Mouse (Mus musculus) forelimb bud, embryonic 11.5 days (tissue): ENCODE data around the gene Ctsw.

Source experiments
- DNase-seq: peaks from one replicate; pipeline ENCODE4 v3.0.0-alpha.2; 2012; ENCODE audit warnings: low read depth, low spot score

Ctsw gene

GRCm38 (mm10) chr19:5463791-5464562 lies 4.3 kb downstream of the Ctsw start:
- peak; percentile 85 for DNase-seq

- DNase-seq, result no peak
Measured at GRCm38 (mm10) chr19:5463212-5463611, 5.1 kb downstream of the Ctsw start.

GRCm38 (mm10) chr19:5461411-5461810 lies 6.9 kb downstream of the Ctsw start:
- DNase-seq, result no peak

- DNase-seq, result peak; percentile 92
Measured at GRCm38 (mm10) chr19:5460465-5460911, 7.8 kb downstream of the Ctsw start, which contains the start of gene Fibp. Fibp (plus strand) TSS chr19:5460615.

GRCm38 (mm10) chr19:5459896-5460295 lies 8.4 kb downstream of the Ctsw start:
- DNase-seq, result no peak

- no peak for DNase-seq
Measured at GRCm38 (mm10) chr19:5459019-5459418, 9.3 kb downstream of the Ctsw start.

GRCm38 (mm10) chr19:5457746-5458442 lies 10.4 kb downstream of the Ctsw start, which contains the start of gene Ccdc85b:
Ccdc85b (minus strand) TSS chr19:5457894.
- no peak for DNase-seq

GRCm38 (mm10) chr19:5456922-5457745 lies 11.2 kb downstream of the Ctsw start:
- peak; percentile 88 for DNase-seq

- peak; percentile 14 for DNase-seq
Measured at GRCm38 (mm10) chr19:5456241-5456921, 11.9 kb downstream of the Ctsw start.

- DNase-seq, result no peak
Measured at GRCm38 (mm10) chr19:5455568-5455967, 12.7 kb downstream of the Ctsw start.

GRCm38 (mm10) chr19:5455037-5455436 lies 13.3 kb downstream of the Ctsw start:
- no peak for DNase-seq

- no peak for DNase-seq
Measured at GRCm38 (mm10) chr19:5451766-5452165, 16.5 kb downstream of the Ctsw start.

GRCm38 (mm10) chr19:5449673-5450072 lies 18.6 kb downstream of the Ctsw start:
- no peak for DNase-seq

- peak; percentile 12 for DNase-seq
Measured at GRCm38 (mm10) chr19:5448354-5449150, 19.8 kb downstream of the Ctsw start.

GRCm38 (mm10) chr19:5447515-5448353 lies 20.6 kb downstream of the Ctsw start, which contains the start of gene Fosl1:
Fosl1 (plus strand) TSS chr19:5447547.
- peak; percentile 41 for DNase-seq

- no peak for DNase-seq
Measured at GRCm38 (mm10) chr19:5445747-5446146, 22.6 kb downstream of the Ctsw start.

GRCm38 (mm10) chr19:5444954-5445353 lies 23.4 kb downstream of the Ctsw start:
- no peak for DNase-seq

- no peak for DNase-seq
Measured at GRCm38 (mm10) chr19:5444371-5444908, 23.9 kb downstream of the Ctsw start.

GRCm38 (mm10) chr19:5433951-5434350 lies 34.4 kb downstream of the Ctsw start:
- DNase-seq, result no peak
